Mouse (Mus musculus) frontal cortex, postnatal 36 days (tissue): Measurements from ENCODE around the gene Lrrc74b.

Source experiments
- DNase-seq, 2 experiments: peaks; one replicate each; pipeline ENCODE4 v3.0.0; 2022; ENCODE audit warnings: low spot score in 2 of 2

Gene Lrrc74b

DNA sequence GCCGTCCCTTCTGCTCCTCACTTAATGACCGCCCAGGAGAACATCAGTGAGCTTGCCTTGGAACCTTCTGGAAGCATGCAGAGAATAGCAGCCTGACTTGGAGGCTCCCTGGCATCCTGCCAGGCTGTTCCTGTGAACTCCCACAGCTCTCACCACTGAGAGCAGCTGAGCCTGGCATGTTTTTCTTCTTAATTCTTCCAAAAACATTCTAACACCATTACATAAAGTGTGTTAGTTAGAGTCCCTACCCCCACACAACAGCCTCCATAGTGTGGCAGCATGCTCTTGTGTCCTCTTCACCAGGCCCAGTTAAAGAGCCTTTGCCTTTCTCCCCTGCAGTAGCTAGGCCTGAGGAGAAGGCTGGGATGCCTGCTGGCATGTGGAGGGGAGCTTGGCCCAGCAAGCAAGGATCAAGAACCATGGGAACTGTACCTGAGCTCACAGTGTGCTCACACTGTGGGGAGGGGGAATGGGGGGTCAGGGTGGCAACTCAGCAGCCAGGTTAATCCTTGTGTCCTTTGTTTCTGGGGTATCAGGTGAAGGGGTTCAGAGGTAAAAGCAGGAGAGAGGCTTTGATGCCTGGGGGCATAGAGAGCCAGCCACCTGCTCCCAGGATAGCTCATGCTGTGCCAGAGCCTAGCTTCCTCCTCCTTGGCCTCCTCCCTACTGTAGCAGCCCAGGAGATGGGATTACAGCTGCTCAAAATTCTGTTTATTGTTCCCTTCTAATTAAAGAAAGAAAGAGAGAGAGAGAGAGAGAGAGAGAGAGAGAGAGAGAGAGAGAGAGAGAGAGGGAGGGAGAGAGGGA lies 64.3 kb downstream of the Lrrc74b start:
- peak; percentile 84 to 95 for DNase-seq
